ENCODE assay signal across 16 mouse cellular contexts in the genomic region with DNA sequence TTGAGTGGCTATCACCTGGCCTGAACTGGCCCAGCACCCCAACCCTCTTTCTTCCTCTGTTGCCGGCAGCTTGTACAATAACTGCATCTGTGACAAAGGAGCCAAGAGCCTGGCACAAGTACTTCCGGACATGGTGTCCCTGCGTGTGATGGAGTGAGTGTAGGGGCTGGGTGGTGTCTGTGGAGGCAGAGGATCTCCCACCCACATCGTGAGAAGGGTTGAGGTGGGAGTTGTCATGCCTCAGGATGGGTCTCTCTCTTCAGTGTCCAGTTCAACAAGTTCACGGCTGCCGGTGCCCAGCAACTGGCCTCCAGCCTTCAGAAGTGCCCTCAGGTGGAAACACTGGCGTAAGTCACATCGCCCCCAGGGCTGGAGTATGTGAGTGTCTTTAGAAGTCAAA.
"Had no signal": no experiment of that assay in that cellular context is flagged by ENCODE, and none has a peak within 500 bp of the region (broad histone marks: within the 10 kb centered on the region; RNA-seq: fewer than 3 reads in every experiment).

No protein-coding gene starts in this region.

- H3K4me1 ChIP-seq: neural tube, embryonic 13.5 days; neural tube, embryonic 15.5 days; stomach, embryonic 15.5 days had no signal

- H3K9me3 ChIP-seq: neural tube, embryonic 13.5 days; neural tube, embryonic 15.5 days; stomach, embryonic 15.5 days had no signal

- H3K27me3 ChIP-seq: neural tube, embryonic 13.5 days; neural tube, embryonic 15.5 days; stomach, embryonic 15.5 days had no signal

- H3K4me2 ChIP-seq: neural tube, embryonic 13.5 days; neural tube, embryonic 15.5 days; stomach, embryonic 15.5 days had no signal

- DNase-seq: retina, postnatal 1 day; right cerebral cortex, adult 18-20 months; right cerebral cortex, postnatal 14 days; right cerebral cortex, postnatal 25 days; right cerebral cortex, postnatal 4 days; spleen, adult 18-20 months; thymus, adult 18-20 months; thymus, adult 2 months; thymus, postnatal 14 days; thymus, postnatal 25 days; thymus, postnatal 36 days; thymus, postnatal 4 days had no signal

- H3K36me3 ChIP-seq: neural tube, embryonic 13.5 days; neural tube, embryonic 15.5 days; stomach, embryonic 15.5 days had no signal

- H3K9ac ChIP-seq: neural tube, embryonic 13.5 days; neural tube, embryonic 15.5 days; stomach, embryonic 15.5 days had no signal

- H3K27ac ChIP-seq: neural tube, embryonic 13.5 days; neural tube, embryonic 15.5 days; stomach, embryonic 15.5 days; stomach, postnatal 0 days had no signal

- H3K4me3 ChIP-seq: neural tube, embryonic 13.5 days; neural tube, embryonic 15.5 days; stomach, embryonic 15.5 days had no signal
